Mouse (Mus musculus) midbrain, embryonic 16.5 days (tissue): ENCODE results near the gene Fastk. TPM values are rescaled to one million over a fixed set of nuclear protein-coding genes. Genes with fewer than 3 reads are reported as not detected.

Experiments
- ATAC-seq: fragments of 200-750 bp; cut with Nextera tagmentation; 2 replicates; pipeline ENCODE4 v1.8.0; 2017; ENCODE audit warnings: moderate TSS enrichment
- H3K27ac ChIP-seq: fragments of 300-500 bp; sonication (generic); 2 replicates; pipeline ENCODE4 v1.5.1; 2014; ENCODE audit warnings: mild to moderate bottlenecking, low read length, mixed read lengths
- H3K27me3 ChIP-seq: fragments of 300-500 bp; sonication (generic); 2 replicates; pipeline ENCODE4 v1.6.1; 2014; ENCODE audit warnings: low read depth, low read length, mixed read lengths; ENCODE audit not compliant: control insufficient read depth, insufficient read depth
- H3K36me3 ChIP-seq: fragments of 300-500 bp; sonication (generic); 2 replicates; pipeline ENCODE4 v1.6.1; 2014; ENCODE audit warnings: mild to moderate bottlenecking, low read length, moderate library complexity, mixed read lengths; ENCODE audit not compliant: control insufficient read depth, insufficient read depth
- H3K4me1 ChIP-seq: fragments of 300-500 bp; sonication (generic); 2 replicates; pipeline ENCODE4 v1.6.1; 2014; ENCODE audit warnings: mild to moderate bottlenecking, low read length, mixed read lengths; ENCODE audit not compliant: control insufficient read depth, insufficient read depth
- H3K4me2 ChIP-seq: fragments of 300-500 bp; sonication (generic); 2 replicates; pipeline ENCODE4 v1.6.1; 2014; ENCODE audit warnings: mild to moderate bottlenecking, low read length, mixed read lengths
- H3K4me3 ChIP-seq: fragments of 300-500 bp; sonication (generic); 2 replicates; pipeline ENCODE4 v1.5.1; 2014; ENCODE audit warnings: low read depth, mild to moderate bottlenecking, low read length, moderate library complexity, mixed read lengths
- H3K9ac ChIP-seq: fragments of 300-500 bp; sonication (generic); 2 replicates; pipeline ENCODE4 v1.6.1; 2014; ENCODE audit warnings: low read depth, low read length, mixed read lengths
- H3K9me3 ChIP-seq: fragments of 300-500 bp; sonication (generic); replicated peaks from 2 replicates; pipeline ENCODE4 v1.6.1; 2014; ENCODE audit warnings: mild to moderate bottlenecking, low read length, mixed read lengths; ENCODE audit not compliant: control insufficient read depth, poor library complexity, severe bottlenecking
- WGBS: fragments of 180-500 bp; shearing (Covaris S2); extraction: QIAGEN DNeasy Blood & Tissue Kit; methylation state at CpG from one replicate; pipeline ENCODE4 v1.1.7; 2014; 5-methylcytosine and 5-hydroxymethylcytosine counted together
- polyA plus RNA-seq: library from polyadenylated mRNA; unstranded; fragments of >200 nt; fragmentation: Nextera tagmentation; extraction: Ambion mirVana; gene quantifications from 2 replicates; pipeline ENCODE4 v1.2.1, GENCODE M21; 2015

The Fastk gene
- polyA plus RNA-seq: 93.0 and 96.2 TPM in 2 replicates

GRCm38 (mm10) chr5:24444746-24445427, at the start of gene Fastk:
Gene Fastk (minus strand): TSS chr5:24445287.
- Histone ChIP-seq H3K27me3 (no peaks in the 10 kb centered on the region), H3K4me1 (peaks cover 28% of the 10 kb centered on the region), H3K9me3 (no peaks in the 10 kb centered on the region), H3K4me2 (peak within 1 kb of the TSS; percentile 96), H3K36me3 (peaks cover 18% of the 10 kb centered on the region), H3K27ac (peak within 1 kb of the TSS; percentile 94), H3K4me3 (peak within 1 kb of the TSS; percentile 94), H3K9ac (peak within 1 kb of the TSS; percentile 98)
- ATAC-seq: peak; percentile 81
- under 1% methylated on average over 52 of the region's 60 CpGs for WGBS

GRCm38 (mm10) chr5:24492546-24493285, 47.6 kb upstream of the Fastk start:
- 90% methylated on average over 16 of the region's 16 CpGs for WGBS
- no peak overlapping the region for H3K27ac ChIP-seq
- no peak overlapping the region for H3K9ac ChIP-seq
- peaks cover 3% of the 10 kb centered on the region for H3K4me1 ChIP-seq
- no peak overlapping the region for H3K4me2 ChIP-seq
- H3K9me3 ChIP-seq: no peaks in the 10 kb centered on the region
- no peak overlapping the region for H3K4me3 ChIP-seq
- ATAC-seq: no peak
- H3K27me3 ChIP-seq: no peaks in the 10 kb centered on the region
- H3K36me3 ChIP-seq: peaks cover 40% of the 10 kb centered on the region

- Histone ChIP-seq H3K4me2 (no peak overlapping the region), H3K9me3 (no peaks in the 10 kb centered on the region), H3K27ac (no peak overlapping the region), H3K4me3 (no peak overlapping the region), H3K4me1 (peaks cover 3% of the 10 kb centered on the region; the same call in 1 of the 2 replicates), H3K27me3 (no peaks in the 10 kb centered on the region), H3K36me3 (peaks cover 40% of the 10 kb centered on the region), H3K9ac (no peak overlapping the region)
- no peak for ATAC-seq
- WGBS: 75% methylated on average over 14 of the region's 14 CpGs
Observed at GRCm38 (mm10) chr5:24490413-24490920, 45.4 kb upstream of the Fastk start.

DNA sequence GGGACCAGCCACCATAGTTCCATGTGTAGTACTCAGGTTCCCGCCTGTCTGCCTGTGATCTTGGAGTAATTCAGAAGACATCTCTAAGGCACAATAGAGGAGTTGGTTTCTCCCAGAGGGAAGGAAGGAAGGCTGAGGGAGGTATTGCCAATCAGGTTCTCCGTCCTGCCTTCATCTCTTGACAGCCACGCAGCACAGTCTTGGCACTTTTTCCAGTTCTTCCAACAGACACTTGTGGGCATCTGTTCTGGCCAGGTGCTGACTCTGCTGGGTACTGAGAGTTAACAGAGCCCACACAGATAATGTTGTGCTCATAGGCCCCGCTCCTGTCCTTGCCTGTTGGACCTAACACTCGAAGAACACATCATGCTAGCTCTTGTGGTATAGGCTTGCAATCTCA, 41.7 kb upstream of the Fastk start:
- Histone ChIP-seq H3K27ac (no peak overlapping the region), H3K27me3 (no peaks in the 10 kb centered on the region), H3K9ac (no peak overlapping the region), H3K4me3 (no peak overlapping the region), H3K36me3 (peaks cover 36% of the 10 kb centered on the region), H3K9me3 (no peaks in the 10 kb centered on the region), H3K4me2 (no peak overlapping the region), H3K4me1 (peaks cover 5% of the 10 kb centered on the region; the same call in 1 of the 2 replicates)
- no peak for ATAC-seq
- WGBS: 91% methylated on average over 5 of the region's 5 CpGs

DNA sequence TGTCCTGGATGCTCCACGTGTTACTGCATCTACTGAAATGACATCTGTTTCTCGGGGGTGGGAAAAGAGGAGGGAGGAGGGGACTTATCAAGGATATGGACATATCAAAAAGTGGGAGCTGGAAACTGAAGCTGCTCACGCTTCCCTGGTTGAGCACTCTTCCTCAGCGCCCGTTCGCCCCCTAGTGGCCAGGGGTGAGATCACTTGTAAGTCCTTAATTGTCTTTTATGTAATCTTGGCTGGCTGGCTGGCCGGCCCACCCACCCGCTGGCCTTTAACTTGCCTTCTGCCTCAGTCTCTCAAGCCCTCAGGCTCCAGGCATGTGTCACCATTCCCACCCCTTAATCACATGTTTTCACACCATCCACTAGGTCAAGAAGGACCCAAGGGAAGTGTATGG, 41.0 kb upstream of the Fastk start:
- 0% methylated on average over 8 of the region's 8 CpGs for WGBS
- H3K27ac ChIP-seq: no peak overlapping the region
- no peak overlapping the region for H3K9ac ChIP-seq
- peaks cover 9% of the 10 kb centered on the region for H3K4me1 ChIP-seq
- ATAC-seq: 0 out of 2 replicates have a peak, but pooled peaks have one; percentile 9
- no peak overlapping the region for H3K4me3 ChIP-seq
- H3K27me3 ChIP-seq: no peaks in the 10 kb centered on the region
- H3K4me2 ChIP-seq: no peak overlapping the region
- no peaks in the 10 kb centered on the region for H3K9me3 ChIP-seq
- H3K36me3 ChIP-seq: peaks cover 32% of the 10 kb centered on the region

- no peak overlapping the region for H3K27ac ChIP-seq
- WGBS: 12% methylated on average over 22 of the region's 22 CpGs
Observed at GRCm38 (mm10) chr5:24484963-24485362, 39.9 kb upstream of the Fastk start.

GRCm38 (mm10) chr5:24483326-24483725, 38.2 kb upstream of the Fastk start:
- no peaks in the 10 kb centered on the region for H3K27me3 ChIP-seq
- no peaks in the 10 kb centered on the region for H3K9me3 ChIP-seq
- H3K27ac ChIP-seq: no peak overlapping the region
- H3K4me3 ChIP-seq: no peak overlapping the region
- ATAC-seq: peak; percentile 18
- no peak overlapping the region for H3K9ac ChIP-seq
- H3K4me2 ChIP-seq: no peak overlapping the region
- H3K36me3 ChIP-seq: peaks cover 32% of the 10 kb centered on the region
- 17% methylated on average over 10 of the region's 11 CpGs for WGBS
- peaks cover 13% of the 10 kb centered on the region for H3K4me1 ChIP-seq

More at GRCm38 (mm10) chr5:24484963-24485362, 39.9 kb upstream of the Fastk start:
- Histone ChIP-seq H3K9ac (no peak overlapping the region), H3K27me3 (no peaks in the 10 kb centered on the region), H3K36me3 (peaks cover 28% of the 10 kb centered on the region), H3K4me3 (no peak overlapping the region; the same call in 1 of the 2 replicates), H3K9me3 (no peaks in the 10 kb centered on the region), H3K4me2 (peak overlapping the region; percentile 33), H3K4me1 (peaks cover 13% of the 10 kb centered on the region)
- ATAC-seq: no peak

- H3K27ac ChIP-seq: no peak overlapping the region
- no peak overlapping the region for H3K9ac ChIP-seq
- no peaks in the 10 kb centered on the region for H3K9me3 ChIP-seq
- H3K27me3 ChIP-seq: no peaks in the 10 kb centered on the region
- no peak overlapping the region for H3K4me2 ChIP-seq
- H3K4me3 ChIP-seq: no peak overlapping the region
- WGBS: 34% methylated on average over 35 of the region's 41 CpGs
- peaks cover 13% of the 10 kb centered on the region for H3K4me1 ChIP-seq
- no peak; the same call in 1 of the 2 replicates for ATAC-seq
- peaks cover 36% of the 10 kb centered on the region for H3K36me3 ChIP-seq
Observed at GRCm38 (mm10) chr5:24482247-24483079, 37.4 kb upstream of the Fastk start.
